Mouse (Mus musculus) 3T3-L1 (cell line): ENCODE results near the gene Gm20662.
A peak's percentile ranks its signal among the peaks of the same experiment; 100 is the strongest.

Experiments used
- DNase-seq: peaks from one replicate; pipeline ENCODE4 v3.0.0-alpha.2; 2015; ENCODE audit warnings: low read depth, low spot score

The Gm20662 gene

DNA sequence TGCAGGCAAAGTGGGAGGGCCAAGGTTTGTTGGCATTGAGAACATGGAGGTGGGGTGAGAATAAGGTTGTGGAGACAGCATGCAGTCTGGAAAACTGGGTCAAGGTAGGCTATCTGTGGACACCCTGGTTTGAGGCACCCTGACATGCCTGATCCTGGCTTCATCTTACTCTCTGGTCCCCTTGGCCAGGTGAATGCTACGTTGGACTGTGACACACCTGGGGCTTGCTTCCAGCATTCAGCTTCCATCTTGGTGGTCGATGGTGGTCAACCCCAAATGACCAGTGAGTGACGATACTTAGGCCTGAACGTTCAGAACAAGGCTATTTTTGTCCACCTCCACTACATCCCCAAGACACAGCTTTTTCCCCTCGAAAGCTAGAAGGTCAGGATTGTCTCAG lies at the start of gene Gm20662:
TSS of gene Gm20662 (plus strand) at position 301 of the 400 bp plus-strand sequence.
- DNase-seq = no peak

GRCm38 (mm10) chr9:107947241-107948194 lies 48.6 kb upstream of the Gm20662 start:
- no peak for DNase-seq

- no peak for DNase-seq
Measured at GRCm38 (mm10) chr9:107949184-107949921, 46.8 kb upstream of the Gm20662 start.

- DNase-seq = no peak
Measured at GRCm38 (mm10) chr9:107949922-107950235, 46.3 kb upstream of the Gm20662 start, which contains the start of gene Traip. Gene Traip, plus strand, starts transcription at chr9:107950136.

DNA sequence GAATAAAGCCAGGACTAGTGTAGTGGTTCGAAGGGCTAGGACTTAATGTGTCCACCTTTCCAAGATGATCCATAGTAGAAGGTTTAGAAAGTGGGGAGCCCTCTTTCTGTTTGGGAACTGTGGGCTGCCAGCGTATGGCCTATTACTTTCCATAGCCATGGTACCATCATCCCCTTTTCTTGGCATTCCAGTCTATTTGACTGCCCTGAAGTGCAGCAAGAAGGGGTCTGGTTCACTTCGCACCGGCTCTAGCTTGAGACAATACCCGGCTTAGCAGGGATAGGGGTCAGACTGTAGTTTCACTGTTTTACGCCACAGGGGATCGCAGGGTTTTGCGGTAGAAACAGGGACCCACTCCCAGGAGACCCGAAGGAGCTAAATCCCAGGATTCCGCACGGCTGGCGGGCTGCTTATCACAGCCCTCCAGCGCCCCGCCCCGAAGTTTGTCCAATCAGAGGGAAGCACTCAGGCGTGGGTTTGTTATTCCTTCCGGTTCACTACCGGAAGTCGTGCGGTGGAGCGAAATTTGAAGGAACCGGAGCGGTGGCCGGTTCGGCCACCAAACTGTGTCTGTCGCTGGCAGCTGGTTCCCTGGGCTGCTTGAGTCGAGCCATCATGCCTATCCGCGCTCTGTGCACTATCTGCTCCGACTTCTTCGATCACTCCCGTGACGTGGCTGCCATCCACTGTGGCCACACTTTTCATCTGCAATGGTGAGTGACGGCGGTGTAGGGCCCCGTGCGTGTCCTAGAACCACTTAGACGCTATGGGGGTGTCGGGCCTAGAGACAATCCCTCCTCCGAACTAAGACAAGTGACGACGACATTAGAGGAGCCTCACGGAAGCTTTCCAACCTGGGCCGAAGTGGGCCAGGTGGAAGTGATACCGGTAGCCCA lies 45.4 kb upstream of the Gm20662 start:
- peak; percentile 95 for DNase-seq

GRCm38 (mm10) chr9:107955613-107956289 lies 40.4 kb upstream of the Gm20662 start:
- peak; percentile 79 for DNase-seq

GRCm38 (mm10) chr9:107957141-107957540 lies 39.0 kb upstream of the Gm20662 start:
- no peak for DNase-seq

DNA sequence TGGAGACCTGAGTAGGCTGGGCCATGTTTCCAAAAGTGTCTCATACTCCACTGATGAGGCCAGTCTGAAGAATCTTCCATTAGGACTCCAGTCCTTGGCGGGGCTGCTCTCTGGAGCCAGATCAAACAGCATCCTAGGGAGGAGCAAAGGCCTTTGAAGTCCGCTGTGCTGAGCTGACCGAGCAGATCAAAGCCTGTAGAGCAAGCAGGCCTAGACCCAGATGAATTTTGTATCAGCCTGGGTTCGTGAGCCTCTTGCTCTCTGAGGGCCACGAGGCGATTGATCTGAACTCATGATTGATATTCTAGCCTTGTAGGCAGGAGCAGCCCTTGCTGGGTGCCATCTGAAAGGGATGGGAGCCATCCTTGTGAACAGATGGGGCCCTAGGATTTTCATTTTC lies 36.3 kb upstream of the Gm20662 start:
- DNase-seq = no peak

- peak; percentile 48 for DNase-seq
Measured at GRCm38 (mm10) chr9:107960928-107961327, 35.2 kb upstream of the Gm20662 start.

DNA sequence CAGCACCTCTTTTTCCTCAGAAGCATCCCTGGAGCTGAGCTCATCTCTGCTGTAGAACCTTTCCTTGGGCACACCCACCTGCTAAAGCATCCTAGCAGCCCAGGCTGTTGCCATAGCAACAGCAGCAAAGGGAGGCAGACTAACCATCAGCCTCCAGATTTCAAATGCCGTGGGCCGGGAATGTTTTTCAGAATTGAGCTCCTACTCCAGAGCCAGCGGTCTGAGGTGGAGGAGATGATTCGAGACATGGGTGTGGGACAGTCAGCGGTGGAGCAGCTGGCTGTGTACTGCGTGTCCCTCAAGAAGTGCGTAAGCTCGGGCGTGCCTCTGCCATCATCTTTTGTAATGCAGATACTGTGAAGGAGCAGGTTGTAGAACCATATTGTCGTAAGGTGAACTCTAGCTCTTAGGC lies 34.8 kb upstream of the Gm20662 start:
- no peak for DNase-seq

DNA sequence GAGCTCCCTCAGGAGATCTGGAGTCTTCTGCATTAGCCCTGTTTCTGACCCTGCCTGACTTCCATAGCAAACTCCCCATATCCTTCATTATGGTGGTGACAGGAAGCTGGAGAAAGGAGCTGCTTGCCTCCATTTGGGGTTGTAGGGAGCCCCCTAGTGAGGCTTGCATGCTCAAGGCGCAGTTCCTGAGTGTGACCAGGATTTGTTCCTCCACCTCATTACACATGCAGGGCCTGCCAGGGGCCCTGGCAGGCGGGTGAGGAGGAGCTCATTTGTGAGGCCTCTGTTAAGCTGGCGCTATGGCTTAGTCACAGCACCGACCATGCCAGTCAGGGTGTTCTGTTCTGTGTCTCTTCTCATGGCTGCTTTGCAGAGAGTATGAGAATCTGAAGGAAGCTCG lies 34.3 kb upstream of the Gm20662 start:
- peak; percentile 54 for DNase-seq

DNA sequence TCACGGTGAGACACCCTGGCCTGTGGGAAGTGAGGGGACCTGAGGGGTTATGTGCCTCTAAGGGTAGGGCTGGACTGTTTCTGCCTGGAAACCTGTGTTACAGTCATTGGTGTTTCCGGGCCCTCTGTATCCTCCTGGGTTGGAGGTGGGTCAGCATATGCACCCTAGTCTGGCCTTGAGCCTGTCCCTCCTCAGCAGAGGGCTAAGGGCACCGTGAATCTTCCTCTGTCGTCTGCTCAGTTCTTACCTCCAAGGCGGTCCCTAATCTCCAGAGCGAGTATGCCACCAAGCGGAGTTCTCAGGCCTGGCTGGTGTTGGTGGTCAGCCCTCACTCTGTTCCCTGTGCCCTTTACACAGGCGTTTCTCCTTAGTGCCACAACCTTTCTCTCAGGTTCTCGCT lies 33.2 kb upstream of the Gm20662 start:
- no peak for DNase-seq

DNA sequence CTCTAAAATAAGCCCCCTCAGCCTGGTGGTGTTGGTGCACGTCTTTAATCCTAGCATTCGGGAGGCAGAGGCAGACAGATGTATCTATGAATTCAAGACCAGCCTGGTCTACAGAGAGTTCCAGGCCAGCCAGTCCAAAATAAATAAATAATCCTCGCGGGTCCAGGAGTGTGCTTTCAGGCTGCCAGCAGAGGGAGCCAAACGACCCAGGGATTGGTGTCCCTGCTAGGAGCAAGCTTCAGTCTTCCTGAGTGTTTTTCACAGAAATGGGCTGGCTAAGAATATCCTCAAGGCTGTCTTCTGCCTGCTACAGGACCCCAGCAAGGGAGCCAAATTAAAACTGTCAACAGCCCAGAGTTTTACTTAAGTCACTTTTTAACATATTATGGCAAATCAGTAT lies 32.4 kb upstream of the Gm20662 start:
- peak; percentile 92 for DNase-seq

- DNase-seq = no peak
Measured at GRCm38 (mm10) chr9:107964681-107965080, 31.5 kb upstream of the Gm20662 start.

DNA sequence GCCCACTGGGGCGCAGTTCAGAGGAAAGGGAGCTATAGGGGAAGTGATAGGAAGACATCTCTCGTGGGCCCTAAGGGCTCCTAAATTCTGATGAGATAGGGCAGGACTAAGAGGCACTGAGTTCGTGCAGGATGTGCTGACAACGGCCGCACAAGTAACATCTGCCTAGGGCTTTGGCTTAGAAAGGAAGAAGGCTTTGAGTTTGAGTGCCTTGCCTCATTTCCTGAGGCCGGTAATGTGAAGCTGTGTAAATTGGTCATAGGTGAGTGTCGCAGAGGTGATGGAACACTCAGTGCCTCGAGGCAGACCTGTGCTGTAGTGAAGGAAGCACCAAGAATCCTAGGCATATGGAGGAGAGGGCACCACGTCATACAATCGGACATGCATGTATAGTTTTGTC lies 29.5 kb upstream of the Gm20662 start:
- DNase-seq = no peak

- DNase-seq = no peak
Measured at GRCm38 (mm10) chr9:107967437-107967836, 28.7 kb upstream of the Gm20662 start.

DNA sequence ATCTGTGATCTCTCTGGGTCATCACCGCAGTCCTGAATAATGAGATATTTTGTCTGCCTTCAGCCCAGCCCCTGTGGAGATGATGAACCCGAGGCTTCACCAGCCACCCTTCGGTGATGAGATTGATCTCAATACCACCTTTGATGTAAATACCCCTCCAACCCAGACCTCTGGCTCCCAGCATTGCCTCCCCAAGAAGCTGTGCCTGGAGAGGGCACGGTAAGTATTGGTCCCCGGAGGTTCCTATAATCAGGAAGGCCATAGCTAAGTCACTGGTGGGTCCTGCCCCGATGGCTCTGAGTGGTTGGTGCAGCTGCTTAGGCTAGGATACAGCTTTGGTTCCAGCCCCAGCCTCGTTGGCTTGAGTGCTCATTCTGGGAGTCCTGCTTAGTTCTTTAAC lies 27.6 kb upstream of the Gm20662 start:
- no peak for DNase-seq

DNA sequence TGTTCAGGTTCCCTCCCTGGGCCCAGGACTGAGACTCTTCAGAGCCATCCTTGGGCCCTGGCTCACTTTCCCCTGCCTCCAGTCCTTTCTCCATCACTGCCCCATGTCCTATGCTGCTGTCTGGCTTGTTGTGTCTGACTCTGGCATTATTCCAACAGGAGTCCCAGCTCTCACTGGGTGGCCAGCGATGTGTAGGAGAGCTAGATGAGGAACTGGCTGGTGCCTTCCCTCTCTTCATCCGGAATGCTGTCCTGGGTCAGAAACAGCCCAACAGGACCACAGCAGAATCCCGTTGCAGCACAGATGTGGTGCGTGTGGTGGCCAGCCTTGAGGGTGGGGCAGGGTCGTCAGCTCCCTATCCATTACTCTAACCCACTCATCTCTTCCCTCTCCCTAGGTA lies 25.8 kb upstream of the Gm20662 start:
- no peak for DNase-seq

GRCm38 (mm10) chr9:107971690-107972541 lies 24.2 kb upstream of the Gm20662 start:
- no peak for DNase-seq

- DNase-seq = peak; percentile 29
Measured at GRCm38 (mm10) chr9:107974491-107975171, 21.5 kb upstream of the Gm20662 start.
